Mouse (Mus musculus) granulocyte monocyte progenitor cell, adult 5-6 weeks (primary cell): ENCODE data around the gene Tbc1d2b. TPM values are rescaled to one million over a fixed set of nuclear protein-coding genes. Genes with fewer than 3 reads are reported as not detected.

ENCODE experiments used
- ATAC-seq: replicated peaks from 2 replicates; pipeline ENCODE4 v1.8.0; 2016; ENCODE audit warnings: mild to moderate bottlenecking, moderate TSS enrichment, inconsistent platforms; ENCODE audit not compliant: poor library complexity, severe bottlenecking
- total RNA-seq, 2 experiments: library from RNA; stranded (forward) in 1 of 2; stranded (reverse) in 1 of 2; fragments of 200-712, 200-1000 nt in 1 of 2; fragments of >200 nt in 1 of 2; fragmentation: Nextera tagmentation in 1 of 2; gene quantifications; 2 replicates each; pipeline ENCODE4 v1.2.3; 2014 to 2017

Tbc1d2b gene
- total RNA-seq, 2 experiments from 2014 or later: 48.0 to 61.2 TPM

GRCm38 (mm10) chr9:90213127-90213526 is 57.5 kb downstream of the Tbc1d2b start:
- no peak for ATAC-seq

GRCm38 (mm10) chr9:90208655-90209054 is 61.9 kb downstream of the Tbc1d2b start:
- ATAC-seq: no peak

GRCm38 (mm10) chr9:90207808-90208207 is 62.8 kb downstream of the Tbc1d2b start:
- no peak for ATAC-seq

- ATAC-seq: peak; percentile 53
Observed at GRCm38 (mm10) chr9:90206500-90206899, 64.1 kb downstream of the Tbc1d2b start.

- no peak for ATAC-seq
Observed at GRCm38 (mm10) chr9:90204396-90204915, 66.1 kb downstream of the Tbc1d2b start.

GRCm38 (mm10) chr9:90203233-90203632 is 67.4 kb downstream of the Tbc1d2b start:
- ATAC-seq: no peak

GRCm38 (mm10) chr9:90201541-90201940 is 69.1 kb downstream of the Tbc1d2b start:
- ATAC-seq: no peak

GRCm38 (mm10) chr9:90201096-90201495 is 69.5 kb downstream of the Tbc1d2b start:
- no peak for ATAC-seq

GRCm38 (mm10) chr9:90200501-90200900 is 70.1 kb downstream of the Tbc1d2b start:
- no peak for ATAC-seq

GRCm38 (mm10) chr9:90199611-90200010 is 71.0 kb downstream of the Tbc1d2b start:
- ATAC-seq: no peak

GRCm38 (mm10) chr9:90198531-90199449 is 71.8 kb downstream of the Tbc1d2b start:
- peak; percentile 23 for ATAC-seq

GRCm38 (mm10) chr9:90197866-90198383 is 72.7 kb downstream of the Tbc1d2b start:
- ATAC-seq: peak; percentile 20; the same call in 1 of the 2 replicates

- no peak for ATAC-seq
Observed at GRCm38 (mm10) chr9:90197116-90197665, 73.4 kb downstream of the Tbc1d2b start.

- ATAC-seq: no peak
Observed at GRCm38 (mm10) chr9:90196262-90196661, 74.3 kb downstream of the Tbc1d2b start.

GRCm38 (mm10) chr9:90195000-90195399 is 75.6 kb downstream of the Tbc1d2b start:
- ATAC-seq: no peak

GRCm38 (mm10) chr9:90189391-90189790 is 81.2 kb downstream of the Tbc1d2b start:
- no peak for ATAC-seq

GRCm38 (mm10) chr9:90188893-90189292 is 81.7 kb downstream of the Tbc1d2b start:
- ATAC-seq: no peak

GRCm38 (mm10) chr9:90185356-90185910 is 85.2 kb downstream of the Tbc1d2b start:
- peak; percentile 36 for ATAC-seq

- ATAC-seq: 0 out of 2 replicates have a peak, but pooled peaks have one; percentile 3
Observed at GRCm38 (mm10) chr9:90184116-90184515, 86.5 kb downstream of the Tbc1d2b start.

GRCm38 (mm10) chr9:90183550-90183949 is 87.1 kb downstream of the Tbc1d2b start:
- ATAC-seq: no peak
